Mouse (Mus musculus): ENCODE data around the gene Scpep1.

- TF ChIP-seq POLR2A (IDR thresholded peaks at IDR 0.05; ENCODE audit: extremely low read depth, insufficient read depth, low read length): no peak
- TF ChIP-seq CTCF (IDR thresholded peaks at IDR 0.05; ENCODE audit: extremely low read depth, insufficient read depth, low read length): no peak
These were observed 44.7 kb upstream of the Scpep1 start for GRCm38 (mm10) chr11:88999723-89000526.
